Mouse (Mus musculus): ENCODE results near the gene Lhb.

Gene Lhb

GRCm38 (mm10) chr7:45413864-45414739 lies 6.5 kb upstream of the Lhb start:
- DNase-seq (ENCODE audit: low read depth, low spot score), result no peak

- DNase-seq (ENCODE audit: low read depth, low spot score), result no peak
Observed at GRCm38 (mm10) chr7:45414740-45415224, 5.8 kb upstream of the Lhb start.

GRCm38 (mm10) chr7:45415636-45416035 lies 5.0 kb upstream of the Lhb start:
- DNase-seq (ENCODE audit: low read depth, low spot score), result no peak

DNA sequence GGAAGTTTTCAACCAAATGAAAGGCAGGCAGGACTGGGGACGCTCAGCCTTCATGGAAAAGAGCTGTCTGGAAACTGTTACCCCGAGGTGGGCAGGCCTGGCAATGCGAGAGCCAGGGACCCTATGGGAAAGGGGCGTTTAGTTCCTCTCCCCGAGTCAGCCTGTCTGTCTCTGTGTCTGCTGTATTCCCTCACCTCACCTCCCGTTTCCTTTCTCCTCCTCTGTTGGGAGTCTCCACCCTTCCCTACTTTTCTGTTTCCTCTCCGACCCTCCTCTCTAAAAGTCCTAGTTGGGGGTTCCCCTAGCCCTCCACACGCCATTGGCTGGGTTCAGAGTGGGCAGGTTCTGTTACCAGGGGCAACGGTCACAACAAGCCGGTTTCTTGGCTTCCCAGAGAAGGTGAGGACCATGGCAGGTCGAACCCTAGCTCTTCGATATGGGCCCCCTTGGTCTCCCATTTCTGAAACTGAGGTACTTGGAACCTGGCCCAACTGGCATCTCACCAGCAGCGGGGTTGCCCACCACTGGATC lies 2.6 kb upstream of the Lhb start:
- no peak for DNase-seq (ENCODE audit: low read depth, low spot score)

GRCm38 (mm10) chr7:45419859-45420614 lies 583 bp upstream of the Lhb start:
- DNase-seq (ENCODE audit: low read depth, low spot score), result no peak

GRCm38 (mm10) chr7:45421194-45421593 lies 574 bp downstream of the Lhb start:
- DNase-seq (ENCODE audit: low read depth, low spot score), result no peak

- no peak for DNase-seq (ENCODE audit: low read depth, low spot score)
Observed at GRCm38 (mm10) chr7:45426556-45426955, 5.9 kb downstream of the Lhb start.

DNA sequence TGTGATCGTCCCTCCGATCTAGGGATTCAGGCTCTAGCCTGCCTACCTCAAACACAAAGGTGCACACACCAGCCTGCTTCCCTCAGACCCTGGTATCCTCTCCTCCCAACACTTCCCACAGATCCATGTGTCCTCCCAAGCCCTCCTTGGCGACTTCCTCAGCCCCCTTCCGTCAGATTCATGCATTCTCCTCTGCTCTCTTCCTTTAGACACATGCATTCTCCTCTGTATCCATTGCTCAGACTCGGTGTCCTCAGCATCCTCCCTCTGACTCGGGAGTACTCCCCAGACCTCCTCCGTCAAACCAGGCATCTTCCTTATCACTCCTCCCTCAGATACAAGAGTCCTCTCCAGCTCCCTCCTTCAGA lies 13.2 kb downstream of the Lhb start:
- DNase-seq (ENCODE audit: low read depth, low spot score), result no peak

DNA sequence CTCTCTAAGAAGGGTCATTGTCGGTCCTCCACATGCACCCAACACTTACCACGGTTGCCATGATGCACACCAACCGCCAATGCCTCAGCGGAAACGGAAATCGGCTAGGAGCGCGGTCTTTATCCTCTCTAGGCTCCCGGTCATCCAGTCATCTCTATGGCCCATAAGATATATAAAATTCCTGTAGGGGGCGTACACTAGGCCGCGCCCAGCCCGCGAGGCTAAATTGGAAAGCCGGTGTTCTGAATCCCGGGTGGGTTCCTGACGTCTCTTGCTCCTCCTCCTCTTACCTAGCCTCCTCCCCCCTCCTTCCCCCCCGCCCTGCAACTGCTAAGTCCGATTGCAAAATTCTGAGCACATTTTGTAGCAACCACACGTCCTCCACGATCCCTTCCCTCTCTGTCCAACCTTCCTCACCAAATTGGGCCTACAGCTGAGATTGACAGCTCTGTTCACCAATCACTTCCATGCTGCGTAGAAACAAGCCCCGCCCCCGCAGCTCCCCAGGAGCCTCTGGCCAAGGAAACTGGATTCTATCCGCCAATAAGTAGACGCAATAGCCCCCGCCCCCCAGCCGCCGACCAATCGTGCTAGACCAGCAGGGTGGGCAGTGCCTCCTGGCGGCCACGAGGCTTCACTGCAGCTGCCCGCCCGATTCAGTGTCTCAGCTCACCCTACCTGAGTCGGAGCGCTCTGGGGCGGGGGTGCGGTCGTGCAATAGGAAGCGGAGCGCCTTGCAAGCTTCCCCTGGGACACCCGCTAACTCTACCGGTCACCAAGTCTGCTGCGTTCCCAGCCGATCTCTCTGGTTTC lies 13.8 kb downstream of the Lhb start, which contains the start of gene Gys1:
Gene Gys1, plus strand, starts transcription at position 642 of the 813 bp plus-strand sequence.
- peak; percentile 99 for DNase-seq (ENCODE audit: low read depth, low spot score)

GRCm38 (mm10) chr7:45435038-45435437 lies 14.4 kb downstream of the Lhb start:
- no peak for DNase-seq (ENCODE audit: low read depth, low spot score)

DNA sequence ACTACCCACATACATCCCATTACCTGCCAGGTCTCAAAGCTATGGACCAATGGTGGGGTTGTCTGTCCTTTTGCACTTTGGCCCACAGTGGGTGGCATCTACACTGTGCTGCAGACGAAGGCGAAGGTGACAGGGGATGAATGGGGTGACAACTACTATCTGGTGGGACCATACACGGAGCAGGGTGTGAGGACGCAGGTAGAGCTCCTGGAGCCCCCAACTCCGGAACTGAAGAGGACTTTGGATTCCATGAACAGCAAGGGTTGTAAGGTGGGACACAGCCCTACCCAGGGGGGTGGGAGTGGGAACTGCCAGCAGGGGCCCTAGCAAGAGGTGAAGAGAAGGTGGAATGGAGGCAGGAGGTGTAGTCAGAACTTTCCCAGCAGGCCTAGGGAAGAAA lies 15.8 kb downstream of the Lhb start:
- DNase-seq (ENCODE audit: low read depth, low spot score), result no peak

DNA sequence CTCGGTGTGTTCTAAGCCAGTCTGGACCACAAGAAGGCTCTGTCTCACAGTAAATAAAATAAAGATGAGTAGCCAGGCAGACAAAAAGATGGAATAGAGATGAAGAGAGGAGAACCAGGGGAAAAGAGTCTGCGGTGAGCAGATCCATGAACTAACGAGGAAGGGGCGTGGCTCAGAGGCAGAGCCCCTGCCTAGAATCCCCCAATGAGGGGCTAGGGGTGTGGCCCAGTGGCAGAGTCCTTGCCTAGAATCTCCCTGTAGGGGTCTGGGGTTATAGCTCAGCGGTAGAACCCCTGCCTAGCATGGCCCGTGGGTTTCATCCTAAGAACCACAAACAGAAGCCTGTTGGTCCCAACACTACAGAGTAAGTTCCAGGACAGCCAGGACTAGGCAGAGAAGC lies 16.4 kb downstream of the Lhb start:
- no peak for DNase-seq (ENCODE audit: low read depth, low spot score)

DNA sequence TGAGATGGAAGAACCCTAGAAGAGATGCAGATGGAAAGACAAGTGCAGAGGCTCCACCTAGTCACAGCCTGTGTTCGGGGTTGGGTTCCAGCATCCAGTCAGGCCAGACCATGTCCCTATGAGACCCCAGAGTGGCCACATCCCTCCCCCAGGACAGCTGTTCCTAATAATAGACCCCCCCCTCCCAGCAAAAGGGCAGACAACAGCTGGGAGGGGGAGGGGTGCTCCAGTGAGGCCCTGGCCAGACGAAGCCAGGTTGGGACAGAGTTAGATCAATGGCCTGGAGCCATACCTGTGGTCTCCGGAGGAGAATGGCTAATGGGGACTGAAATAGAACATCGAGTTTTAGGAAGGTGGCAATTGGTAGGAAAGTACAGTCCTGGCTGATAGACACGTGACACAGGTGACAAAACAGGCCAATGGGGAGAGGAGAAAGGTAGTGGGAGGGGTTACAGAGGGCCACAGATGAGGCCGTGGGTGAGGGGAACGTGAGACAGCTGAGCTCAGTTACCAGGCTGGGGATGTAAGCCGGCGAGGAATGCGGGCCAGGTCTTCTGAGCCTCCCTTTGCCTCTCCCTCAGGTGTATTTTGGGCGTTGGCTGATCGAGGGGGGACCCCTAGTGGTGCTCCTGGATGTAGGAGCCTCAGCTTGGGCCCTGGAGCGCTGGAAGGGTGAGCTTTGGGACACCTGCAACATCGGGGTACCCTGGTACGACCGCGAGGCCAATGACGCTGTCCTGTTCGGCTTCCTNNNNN lies 17.1 kb downstream of the Lhb start, which contains the start of gene Ruvbl2:
Gene Ruvbl2, minus strand, starts transcription at position 576 of the 756 bp plus-strand sequence.
- no peak for DNase-seq (ENCODE audit: low read depth, low spot score)

- no peak for DNase-seq (ENCODE audit: low read depth, low spot score)
Observed at GRCm38 (mm10) chr7:45443526-45444420, 23.2 kb downstream of the Lhb start.

GRCm38 (mm10) chr7:45446589-45446988 lies 26.0 kb downstream of the Lhb start:
- DNase-seq (ENCODE audit: low read depth, low spot score), result no peak

- no peak for DNase-seq (ENCODE audit: low read depth, low spot score)
Observed at GRCm38 (mm10) chr7:45447325-45447990, 26.8 kb downstream of the Lhb start.

- DNase-seq (ENCODE audit: low read depth, low spot score), result no peak
Observed at GRCm38 (mm10) chr7:45449974-45450373, 29.4 kb downstream of the Lhb start.

GRCm38 (mm10) chr7:45451344-45451982 lies 30.8 kb downstream of the Lhb start:
- peak; percentile 74 for DNase-seq (ENCODE audit: low read depth, low spot score)

- no peak for DNase-seq (ENCODE audit: low read depth, low spot score)
Observed at GRCm38 (mm10) chr7:45454971-45455370, 34.4 kb downstream of the Lhb start.

All from retina, postnatal 7 days (tissue).